Mouse (Mus musculus) midbrain, embryonic 11.5 days (tissue): Measurements from ENCODE around the gene Rsu1. TPM values are rescaled to one million over a fixed set of nuclear protein-coding genes. Genes with fewer than 3 reads are reported as not detected.

ENCODE experiments used
- ATAC-seq: fragments of 200-750 bp; cut with Nextera tagmentation; 2 replicates; pipeline ENCODE4 v1.8.0; 2017; ENCODE audit warnings: moderate TSS enrichment, moderate library complexity; ENCODE audit not compliant: low FRiP score
- DNase-seq: peaks from one replicate; pipeline ENCODE4 v3.0.0; 2015; ENCODE audit warnings: low spot score; ENCODE audit errors: missing footprints
- H3K27ac ChIP-seq: fragments of 300-500 bp; sonication (generic); 2 replicates; pipeline ENCODE4 v1.5.1; 2014; ENCODE audit warnings: low read depth, low read length
- H3K27me3 ChIP-seq: fragments of 300-500 bp; sonication (generic); 2 replicates; pipeline ENCODE4 v1.6.1; 2014; ENCODE audit warnings: mild to moderate bottlenecking, low read length, moderate library complexity, mixed read lengths; ENCODE audit not compliant: control insufficient read depth, insufficient read depth
- H3K36me3 ChIP-seq: fragments of 300-500 bp; sonication (generic); 2 replicates; pipeline ENCODE4 v1.6.1; 2014; ENCODE audit warnings: mild to moderate bottlenecking, low read length, moderate library complexity, mixed read lengths; ENCODE audit not compliant: control insufficient read depth, insufficient read depth
- H3K4me1 ChIP-seq: fragments of 300-500 bp; sonication (generic); 2 replicates; pipeline ENCODE4 v1.6.1; 2014; ENCODE audit warnings: low read length; ENCODE audit not compliant: control insufficient read depth, insufficient read depth
- H3K4me2 ChIP-seq: fragments of 300-500 bp; sonication (generic); 2 replicates; pipeline ENCODE4 v1.6.1; 2014; ENCODE audit warnings: mild to moderate bottlenecking, moderate library complexity
- H3K4me3 ChIP-seq: fragments of 300-500 bp; sonication (generic); 2 replicates; pipeline ENCODE4 v1.5.1; 2014; ENCODE audit warnings: low read depth, low read length
- H3K9ac ChIP-seq: fragments of 300-500 bp; sonication (generic); 2 replicates; pipeline ENCODE4 v1.6.1; 2014; ENCODE audit warnings: low read length
- H3K9me3 ChIP-seq: fragments of 300-500 bp; sonication (generic); 2 replicates; pipeline ENCODE4 v1.6.1; 2016; ENCODE audit warnings: low read length; ENCODE audit not compliant: control insufficient read depth
- WGBS: fragments of 180-500 bp; shearing (Covaris S2); extraction: QIAGEN DNeasy Blood & Tissue Kit; methylation state at CpG from one replicate; pipeline ENCODE4 v1.1.7; 2014; 5-methylcytosine and 5-hydroxymethylcytosine counted together
- polyA plus RNA-seq: library from polyadenylated mRNA; unstranded; fragments of >200 nt; fragmentation: Nextera tagmentation; extraction: Ambion mirVana; gene quantifications from 2 replicates; pipeline ENCODE4 v1.2.1, GENCODE M21; 2014

The Rsu1 gene
- polyA plus RNA-seq, 1 experiment from 2014 or later = 73.1 TPM

DNA sequence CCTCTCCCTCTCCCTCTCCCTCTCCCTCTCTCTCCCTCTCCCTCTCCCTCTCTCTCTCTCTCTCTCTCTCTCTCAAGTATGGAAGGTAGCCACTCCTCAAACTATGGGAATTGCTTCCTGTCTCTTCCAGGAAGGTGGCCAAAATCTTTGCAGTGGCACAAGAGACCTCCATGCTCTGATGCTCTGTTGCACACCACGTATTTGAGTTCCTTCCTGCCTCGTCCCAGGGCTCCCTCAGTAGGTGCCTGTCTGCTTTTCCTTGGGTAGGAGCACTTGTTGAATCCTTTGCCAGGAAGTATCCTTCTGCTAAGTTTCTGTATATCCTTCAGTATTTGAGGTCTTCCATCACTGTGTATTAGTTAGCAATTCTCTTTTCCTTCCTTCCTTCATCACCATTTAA lies 166.8 kb downstream of the Rsu1 start:
- Histone ChIP-seq H3K9ac (no peak overlapping the region), H3K4me1 (no peaks in the 10 kb centered on the region), H3K36me3 (no peaks in the 10 kb centered on the region), H3K4me3 (no peak overlapping the region), H3K9me3 (no peaks in the 10 kb centered on the region), H3K4me2 (no peak overlapping the region), H3K27me3 (no peaks in the 10 kb centered on the region), H3K27ac (no peak overlapping the region)
- WGBS = 36% methylated on average over 2 of the region's 2 CpGs
- DNase-seq (peak; percentile 41), ATAC-seq (no peak)

- Histone ChIP-seq H3K9ac (no peak overlapping the region), H3K4me2 (no peak overlapping the region), H3K4me3 (no peak overlapping the region), H3K9me3 (no peaks in the 10 kb centered on the region), H3K36me3 (no peaks in the 10 kb centered on the region), H3K27me3 (no peaks in the 10 kb centered on the region), H3K27ac (no peak overlapping the region), H3K4me1 (no peaks in the 10 kb centered on the region)
- ATAC-seq (no peak), DNase-seq (peak; percentile 12)
- WGBS = 77% methylated on average over 7 of the region's 7 CpGs
Measured at GRCm38 (mm10) chr2:13103797-13104200, 167.4 kb downstream of the Rsu1 start.

DNA sequence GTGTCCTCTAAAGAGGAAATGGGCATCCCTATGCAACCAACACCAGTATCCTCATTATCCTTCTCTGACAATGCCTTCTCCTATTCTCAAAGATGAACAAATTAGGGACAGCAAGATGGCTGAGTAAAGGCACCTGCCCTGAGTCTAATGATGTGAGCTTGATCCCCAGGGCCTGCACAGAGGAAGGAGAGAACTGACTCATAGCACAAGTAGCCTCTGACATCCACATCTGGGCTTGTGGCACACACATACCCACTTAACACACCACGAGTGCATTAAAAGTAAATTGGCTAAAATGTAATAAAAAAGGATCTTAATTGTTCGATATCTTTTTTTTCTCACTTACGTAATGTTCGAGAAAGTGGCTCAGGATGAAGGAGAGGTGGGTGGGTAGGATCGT lies 177.2 kb downstream of the Rsu1 start:
- no peak for ATAC-seq
- H3K4me1 ChIP-seq = no peaks in the 10 kb centered on the region
- DNase-seq = peak; percentile 71
- H3K9ac ChIP-seq = no peak overlapping the region
- no peaks in the 10 kb centered on the region for H3K27me3 ChIP-seq
- H3K4me3 ChIP-seq = no peak overlapping the region
- no peaks in the 10 kb centered on the region for H3K36me3 ChIP-seq
- H3K9me3 ChIP-seq = no peaks in the 10 kb centered on the region
- no peak overlapping the region for H3K27ac ChIP-seq
- H3K4me2 ChIP-seq = no peak overlapping the region
- WGBS = 95% methylated on average over 5 of the region's 5 CpGs

DNA sequence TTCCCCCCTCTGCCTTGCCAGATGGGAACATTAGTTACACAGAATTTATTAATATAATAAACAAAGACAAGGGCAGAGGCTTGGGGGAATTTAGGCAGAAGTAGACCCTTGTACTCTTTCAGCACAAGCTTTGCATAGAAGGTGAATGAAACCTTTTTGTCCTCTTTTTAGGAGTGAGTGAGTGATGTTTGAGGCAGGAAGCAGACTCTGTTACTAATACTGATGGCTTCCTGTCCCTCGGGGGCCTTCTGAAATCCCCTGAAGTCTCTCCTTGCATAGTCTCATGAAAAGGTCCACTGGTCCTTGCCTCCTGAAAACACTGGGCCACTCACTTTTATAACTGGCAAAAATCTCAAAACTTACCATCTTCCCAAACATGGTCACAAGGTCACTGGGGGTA lies 177.6 kb downstream of the Rsu1 start:
- H3K9me3 ChIP-seq = no peaks in the 10 kb centered on the region
- H3K36me3 ChIP-seq = no peaks in the 10 kb centered on the region
- no peaks in the 10 kb centered on the region for H3K4me1 ChIP-seq
- no peak overlapping the region for H3K27ac ChIP-seq
- no peak overlapping the region for H3K9ac ChIP-seq
- DNase-seq (peak; percentile 2), ATAC-seq (no peak)
- H3K27me3 ChIP-seq = no peaks in the 10 kb centered on the region
- WGBS = 88% methylated on average over 1 of the region's 1 CpGs
- no peak overlapping the region for H3K4me2 ChIP-seq
- no peak overlapping the region for H3K4me3 ChIP-seq

- H3K36me3 ChIP-seq = no peaks in the 10 kb centered on the region
- H3K4me1 ChIP-seq = no peaks in the 10 kb centered on the region
- ATAC-seq (no peak), DNase-seq (peak; percentile 10)
- no peaks in the 10 kb centered on the region for H3K27me3 ChIP-seq
- no peak overlapping the region for H3K4me2 ChIP-seq
- H3K27ac ChIP-seq = no peak overlapping the region
- no peak overlapping the region for H3K4me3 ChIP-seq
- H3K9ac ChIP-seq = no peak overlapping the region
- H3K9me3 ChIP-seq = no peaks in the 10 kb centered on the region
- 92% methylated on average over 5 of the region's 5 CpGs for WGBS
Measured at GRCm38 (mm10) chr2:13091399-13092015, 179.7 kb downstream of the Rsu1 start.

GRCm38 (mm10) chr2:13090841-13091240 lies 180.4 kb downstream of the Rsu1 start:
- Histone ChIP-seq H3K36me3 (no peaks in the 10 kb centered on the region), H3K27me3 (no peaks in the 10 kb centered on the region), H3K9ac (no peak overlapping the region), H3K4me1 (no peaks in the 10 kb centered on the region), H3K9me3 (no peaks in the 10 kb centered on the region), H3K27ac (no peak overlapping the region), H3K4me2 (no peak overlapping the region), H3K4me3 (no peak overlapping the region)
- WGBS = 94% methylated on average over 1 of the region's 1 CpGs
- no peak for DNase-seq
- ATAC-seq = no peak

- no peak for ATAC-seq
- WGBS = 84% methylated on average over 4 of the region's 4 CpGs
Measured at GRCm38 (mm10) chr2:13089861-13090260, 181.4 kb downstream of the Rsu1 start.

DNA sequence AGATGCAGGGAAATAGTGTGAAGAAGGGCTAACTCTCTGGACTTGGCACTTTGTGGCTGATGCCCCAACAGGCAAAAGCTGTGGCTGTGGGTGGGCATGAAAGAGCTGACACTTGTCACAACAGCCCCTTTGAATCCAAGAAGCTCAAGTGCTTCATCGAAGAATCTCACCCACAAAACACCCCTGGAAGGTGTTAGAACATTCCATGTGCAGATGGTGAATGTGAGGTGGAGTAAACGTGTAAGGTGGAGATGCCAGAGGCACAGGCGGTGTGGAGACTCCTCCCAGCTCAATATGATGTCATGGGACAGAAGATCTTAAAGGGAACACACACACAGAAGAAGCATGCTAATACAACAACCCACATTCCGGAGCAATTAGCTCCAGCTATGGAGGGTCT lies 182.9 kb downstream of the Rsu1 start:
- Histone ChIP-seq H3K9ac (no peak overlapping the region), H3K9me3 (no peaks in the 10 kb centered on the region), H3K27ac (no peak overlapping the region), H3K36me3 (no peaks in the 10 kb centered on the region), H3K4me3 (no peak overlapping the region), H3K4me2 (no peak overlapping the region), H3K27me3 (no peaks in the 10 kb centered on the region), H3K4me1 (peaks cover 5% of the 10 kb centered on the region; the same call in 1 of the 2 replicates)
- DNase-seq = peak; percentile 33
- no peak for ATAC-seq
- WGBS = 83% methylated on average over 4 of the region's 4 CpGs

More at GRCm38 (mm10) chr2:13089861-13090260, 181.4 kb downstream of the Rsu1 start:
- Histone ChIP-seq H3K9ac (no peak overlapping the region), H3K4me1 (no peaks in the 10 kb centered on the region), H3K4me2 (no peak overlapping the region), H3K9me3 (no peaks in the 10 kb centered on the region), H3K27me3 (no peaks in the 10 kb centered on the region), H3K36me3 (no peaks in the 10 kb centered on the region), H3K4me3 (no peak overlapping the region), H3K27ac (no peak overlapping the region)
- peak; percentile 39 for DNase-seq

- Histone ChIP-seq H3K4me3 (no peak overlapping the region), H3K4me2 (no peak overlapping the region), H3K27ac (no peak overlapping the region), H3K36me3 (no peaks in the 10 kb centered on the region), H3K27me3 (no peaks in the 10 kb centered on the region), H3K9me3 (no peaks in the 10 kb centered on the region), H3K4me1 (peaks cover 5% of the 10 kb centered on the region; the same call in 1 of the 2 replicates), H3K9ac (no peak overlapping the region)
- ATAC-seq = no peak
- WGBS = 94% methylated on average over 2 of the region's 2 CpGs
- DNase-seq = peak; percentile 19
Measured at GRCm38 (mm10) chr2:13087811-13088210, 183.4 kb downstream of the Rsu1 start.
